Mouse (Mus musculus) hindbrain, postnatal 0 days (tissue): Measurements from ENCODE around the gene Fmnl2. TPM values are rescaled to one million over a fixed set of nuclear protein-coding genes. Genes with fewer than 3 reads are reported as not detected.

ENCODE experiments used
- ATAC-seq: fragments of 200-750 bp; cut with Nextera tagmentation; 2 replicates; pipeline ENCODE4 v1.8.0; 2017; ENCODE audit warnings: mild to moderate bottlenecking, moderate TSS enrichment, moderate library complexity
- DNase-seq: peaks from one replicate; pipeline ENCODE4 v3.0.0-alpha.2; 2015; ENCODE audit warnings: low spot score
- H3K27ac ChIP-seq: fragments of 300-500 bp; sonication (generic); 2 replicates; pipeline ENCODE4 v1.5.1; 2014; ENCODE audit warnings: mild to moderate bottlenecking
- H3K27me3 ChIP-seq: fragments of 300-500 bp; sonication (generic); 2 replicates; pipeline ENCODE4 v1.6.1; 2014; ENCODE audit warnings: low read length, mixed read lengths; ENCODE audit not compliant: insufficient read depth
- H3K36me3 ChIP-seq: fragments of 300-500 bp; sonication (generic); 2 replicates; pipeline ENCODE4 v1.6.1; 2014; ENCODE audit warnings: low read length, mixed read lengths; ENCODE audit not compliant: insufficient read depth
- H3K4me1 ChIP-seq: fragments of 300-500 bp; sonication (generic); 2 replicates; pipeline ENCODE4 v1.6.1; 2014; ENCODE audit warnings: antibody characterized with exemption, low read length, mixed read lengths; ENCODE audit not compliant: insufficient read depth
- H3K4me2 ChIP-seq: fragments of 300-500 bp; sonication (generic); 2 replicates; pipeline ENCODE4 v1.6.1; 2014; ENCODE audit warnings: low read depth, mild to moderate bottlenecking, low read length, moderate library complexity, mixed read lengths
- H3K4me3 ChIP-seq: fragments of 300-500 bp; sonication (generic); 2 replicates; pipeline ENCODE4 v1.5.1; 2014; ENCODE audit warnings: low read length
- H3K9ac ChIP-seq: fragments of 300-500 bp; sonication (generic); replicated peaks from 2 replicates; pipeline ENCODE4 v1.6.1; 2014; ENCODE audit warnings: mild to moderate bottlenecking, low read length, moderate library complexity, mixed read lengths
- H3K9me3 ChIP-seq: fragments of 300-500 bp; sonication (generic); 2 replicates; pipeline ENCODE4 v1.6.1; 2016; ENCODE audit warnings: low read length, mixed read lengths
- CTCF ChIP-seq: IDR thresholded peaks from 2 replicates; pipeline ENCODE4 v1.5.1; 2016; ENCODE audit warnings: antibody characterized with exemption, control low read depth, low read depth
- WGBS: fragments of 180-500 bp; shearing (Covaris S2); extraction: QIAGEN DNeasy Blood & Tissue Kit; methylation state at CpG from one replicate; pipeline ENCODE4 v1.1.7; 2014; 5-methylcytosine and 5-hydroxymethylcytosine counted together
- polyA plus RNA-seq: library from polyadenylated mRNA; unstranded; fragments of >200 nt; fragmentation: Nextera tagmentation; extraction: Ambion mirVana; gene quantifications from 2 replicates; pipeline ENCODE4 v1.2.1, GENCODE M21; 2015
- total RNA-seq: library from RNA; depleted of rRNA; stranded (reverse); fragments of >200 nt; gene quantifications from 2 replicates; pipeline ENCODE4 v1.2.3, GENCODE M21; 2014

The Fmnl2 gene
- total and polyA plus RNA-seq, 2 experiments from 2014 or later = 9.3 to 27.6 TPM

DNA sequence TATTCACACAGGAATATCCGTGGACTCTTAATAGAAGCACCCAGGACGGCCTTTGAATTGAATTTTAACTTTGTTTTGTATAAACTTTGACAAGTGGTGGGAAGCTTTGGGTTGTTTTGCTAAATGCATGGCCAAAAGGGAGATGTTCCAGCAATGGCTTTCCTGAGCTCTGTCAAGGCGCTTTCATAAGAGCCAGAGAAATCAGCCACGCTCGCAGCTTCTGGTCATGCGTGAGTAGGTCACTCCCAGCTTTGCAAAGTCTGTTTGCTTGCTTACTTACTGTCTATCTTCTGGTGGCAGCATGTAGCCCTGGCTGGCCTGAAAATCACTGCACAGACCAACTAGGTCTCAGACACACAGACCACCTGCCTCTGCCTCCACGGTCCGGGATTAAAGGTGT is 248.8 kb downstream of the Fmnl2 start:
- Histone ChIP-seq H3K27ac (no peak overlapping the region), H3K36me3 (peaks cover 50% of the 10 kb centered on the region), H3K4me1 (no peaks in the 10 kb centered on the region; the same call in 1 of the 2 replicates), H3K9ac (no peak overlapping the region), H3K27me3 (no peaks in the 10 kb centered on the region), H3K4me3 (no peak overlapping the region), H3K4me2 (no peak overlapping the region), H3K9me3 (no peaks in the 10 kb centered on the region)
- DNase-seq (no peak), ATAC-seq (0 out of 2 replicates have a peak, but pooled peaks have one; percentile 10)
- 84% methylated on average over 8 of the region's 8 CpGs for WGBS
- no peak for TF ChIP-seq CTCF

- no peak for TF ChIP-seq CTCF
- 77% methylated on average over 5 of the region's 5 CpGs for WGBS
- H3K4me3 ChIP-seq = no peak overlapping the region
- H3K27me3 ChIP-seq = no peaks in the 10 kb centered on the region
- peaks cover 42% of the 10 kb centered on the region for H3K36me3 ChIP-seq
- no peak overlapping the region for H3K9ac ChIP-seq
- no peak overlapping the region for H3K4me2 ChIP-seq
- no peak overlapping the region for H3K27ac ChIP-seq
- no peaks in the 10 kb centered on the region for H3K9me3 ChIP-seq
- no peaks in the 10 kb centered on the region; the same call in 1 of the 2 replicates for H3K4me1 ChIP-seq
- ATAC-seq (no peak), DNase-seq (no peak)
Observed at GRCm38 (mm10) chr2:53108547-53108946, 250.9 kb downstream of the Fmnl2 start.

- Histone ChIP-seq H3K9me3 (no peaks in the 10 kb centered on the region), H3K4me2 (no peak overlapping the region), H3K4me1 (no peaks in the 10 kb centered on the region), H3K36me3 (peaks cover 30% of the 10 kb centered on the region), H3K4me3 (no peak overlapping the region), H3K27me3 (no peaks in the 10 kb centered on the region), H3K9ac (no peak overlapping the region), H3K27ac (no peak overlapping the region)
- DNase-seq (peak; percentile 80), ATAC-seq (peak; percentile 59)
- WGBS = 73% methylated on average over 5 of the region's 5 CpGs
- TF ChIP-seq CTCF = peak; percentile 80
Observed at GRCm38 (mm10) chr2:53121797-53122196, 264.1 kb downstream of the Fmnl2 start.

- Histone ChIP-seq H3K4me2 (no peak overlapping the region), H3K4me1 (no peaks in the 10 kb centered on the region), H3K36me3 (peaks cover 20% of the 10 kb centered on the region; the same call in 1 of the 2 replicates), H3K27me3 (no peaks in the 10 kb centered on the region), H3K9me3 (no peaks in the 10 kb centered on the region), H3K4me3 (no peak overlapping the region), H3K9ac (no peak overlapping the region), H3K27ac (no peak overlapping the region)
- peak; percentile 60 for TF ChIP-seq CTCF
- DNase-seq = peak; percentile 39
- ATAC-seq = no peak
- WGBS = 83% methylated on average over 3 of the region's 3 CpGs
Observed at GRCm38 (mm10) chr2:53125998-53126397, 268.3 kb downstream of the Fmnl2 start.

DNA sequence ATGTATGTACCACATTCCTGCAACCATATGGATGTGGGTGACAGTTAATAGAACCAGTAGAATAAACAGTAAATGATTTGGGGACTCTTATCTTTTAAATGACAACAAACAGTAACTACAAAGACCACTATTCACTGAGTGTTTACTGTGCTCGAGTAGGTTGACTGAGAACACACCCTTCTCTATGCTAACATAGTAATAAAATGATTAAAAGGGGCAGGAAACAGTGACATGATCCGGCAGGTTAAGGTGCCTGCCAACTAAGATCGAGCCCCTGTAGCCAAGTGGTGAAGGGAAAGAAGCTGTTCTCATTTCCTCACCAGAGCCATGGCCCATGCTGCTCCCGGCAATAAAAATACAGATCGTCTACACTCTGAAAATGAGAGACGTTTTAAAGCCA is 271.4 kb downstream of the Fmnl2 start:
- 86% methylated on average over 6 of the region's 6 CpGs for WGBS

GRCm38 (mm10) chr2:53131567-53131966 is 273.9 kb downstream of the Fmnl2 start:
- Histone ChIP-seq H3K9me3 (no peaks in the 10 kb centered on the region), H3K9ac (no peak overlapping the region), H3K36me3 (peaks cover 13% of the 10 kb centered on the region; the same call in 1 of the 2 replicates), H3K4me1 (no peaks in the 10 kb centered on the region), H3K4me2 (no peak overlapping the region), H3K27me3 (no peaks in the 10 kb centered on the region), H3K27ac (no peak overlapping the region), H3K4me3 (no peak overlapping the region)
- WGBS = 70% methylated on average over 9 of the region's 9 CpGs
- TF ChIP-seq CTCF = no peak
- ATAC-seq = no peak
- peak; percentile 42 for DNase-seq

More for the DNA sequence above, 271.4 kb downstream of the Fmnl2 start:
- Histone ChIP-seq H3K4me2 (no peak overlapping the region), H3K27me3 (no peaks in the 10 kb centered on the region), H3K9me3 (no peaks in the 10 kb centered on the region), H3K27ac (no peak overlapping the region), H3K36me3 (peaks cover 19% of the 10 kb centered on the region; the same call in 1 of the 2 replicates), H3K9ac (no peak overlapping the region), H3K4me1 (no peaks in the 10 kb centered on the region), H3K4me3 (no peak overlapping the region)
- TF ChIP-seq CTCF = no peak
- ATAC-seq (no peak), DNase-seq (no peak)

- H3K4me2 ChIP-seq = no peak overlapping the region
- H3K4me3 ChIP-seq = no peak overlapping the region
- H3K27ac ChIP-seq = no peak overlapping the region
- no peak for TF ChIP-seq CTCF
- H3K9me3 ChIP-seq = no peaks in the 10 kb centered on the region
- no peaks in the 10 kb centered on the region for H3K4me1 ChIP-seq
- ATAC-seq (no peak), DNase-seq (no peak)
- no peak overlapping the region for H3K9ac ChIP-seq
- no peaks in the 10 kb centered on the region for H3K27me3 ChIP-seq
- peaks cover 18% of the 10 kb centered on the region; the same call in 1 of the 2 replicates for H3K36me3 ChIP-seq
Observed at GRCm38 (mm10) chr2:53146852-53147251, 289.2 kb downstream of the Fmnl2 start.
